Mouse (Mus musculus): ENCODE measurements around the gene Kifc1.
A peak's percentile ranks its signal among the peaks of the same experiment; 100 is the strongest.

DNA sequence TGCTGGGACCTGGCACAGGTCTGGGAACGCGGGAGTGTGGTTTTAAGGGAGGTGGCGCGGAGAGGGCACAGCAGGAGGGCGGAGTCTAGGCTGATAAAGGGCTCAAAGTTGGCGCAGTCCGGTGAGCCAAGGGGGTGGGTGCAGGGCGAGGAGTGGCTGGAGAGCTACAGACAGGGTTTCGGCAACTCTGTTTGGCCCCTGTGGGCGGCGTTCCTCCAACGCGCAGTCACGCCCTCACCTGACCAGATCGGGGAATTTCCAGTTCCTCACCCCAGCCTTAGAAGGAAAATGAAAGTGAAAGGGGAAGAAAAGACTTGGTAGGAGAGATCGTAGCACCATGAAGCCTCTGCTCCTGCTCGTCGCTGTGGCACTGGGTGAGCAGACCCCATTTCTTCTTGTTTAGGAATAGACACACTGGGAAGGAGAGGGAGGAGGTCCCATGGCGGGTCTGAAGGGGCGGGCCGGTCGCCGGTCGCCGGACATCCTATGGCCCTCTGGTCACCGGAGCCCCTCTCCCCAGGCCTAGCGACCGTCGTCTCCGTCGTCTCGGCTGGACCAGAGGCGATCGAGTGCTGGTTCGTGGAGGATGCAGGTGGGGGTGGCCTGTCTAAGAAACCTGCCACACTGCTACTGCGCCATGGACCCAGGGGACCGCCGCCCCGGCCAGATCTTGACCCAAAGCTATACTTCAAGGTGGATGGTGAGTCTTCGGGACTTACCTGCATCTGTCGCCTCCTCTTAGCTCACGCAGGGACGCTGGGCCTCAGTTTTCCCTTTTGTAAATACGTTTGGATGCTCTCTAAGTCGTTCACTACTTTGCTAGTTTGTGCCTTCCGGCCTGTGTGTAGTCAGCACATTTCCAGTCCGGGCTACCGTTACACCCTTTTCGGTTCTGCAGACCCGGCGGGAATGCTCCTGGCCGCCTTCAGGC is 29.2 kb upstream of the Kifc1 start:
- TF ChIP-seq POLR2A (IDR thresholded peaks at IDR 0.05; ENCODE audit: insufficient read length, low read depth) (no peak), USF1 (IDR thresholded peaks at IDR 0.05; ENCODE audit: low read depth) (no peak), MYOG (IDR thresholded peaks at IDR 0.05; ENCODE audit: control insufficient read depth in 1 of 3, insufficient read depth in 1 of 3, insufficient read length in 2 of 3, low read depth in 2 of 3) (no peak), POLR2AphosphoS2 (IDR thresholded peaks at IDR 0.05; ENCODE audit: insufficient read length, low read depth) (peak; percentile 67), MAX (IDR thresholded peaks at IDR 0.05; ENCODE audit: low read depth) (no peak), E2F4 (IDR thresholded peaks at IDR 0.05; ENCODE audit: insufficient read depth) (no peak), CEBPB (IDR thresholded peaks at IDR 0.05; ENCODE audit: insufficient read depth, poor library complexity, severe bottlenecking) (no peak), TCF12 (IDR thresholded peaks at IDR 0.05; ENCODE audit: insufficient read depth, poor library complexity, severe bottlenecking) (no peak), MYOD1 (IDR thresholded peaks at IDR 0.05; ENCODE audit: control insufficient read depth in 1 of 3, insufficient read length in 2 of 3, low read depth in 2 of 3) (no peak), TCF3 (IDR thresholded peaks at IDR 0.05; ENCODE audit: insufficient read length, low read depth) (no peak), SRF (IDR thresholded peaks at IDR 0.05; ENCODE audit: control insufficient read depth, insufficient read length, low read depth) (no peak), REST (IDR thresholded peaks at IDR 0.05; ENCODE audit: insufficient read depth, insufficient read length) (no peak)

Data from myocyte (in vitro differentiated cells).